Mouse (Mus musculus) MEL (cell line): Measurements from ENCODE around the gene Togaram2. TPM values are rescaled to one million over a fixed set of nuclear protein-coding genes. Genes with fewer than 3 reads are reported as not detected.

Experiments used
- DNase-seq: peaks from one replicate; pipeline ENCODE4 v3.0.0; 2011; ENCODE audit warnings: low read depth, low spot score
- H3K27ac ChIP-seq: 2 replicates; pipeline ENCODE4 v1.5.1; 2012; ENCODE audit warnings: low read depth, mild to moderate bottlenecking, control low read depth, low read length, moderate library complexity; ENCODE audit not compliant: control insufficient read depth
- H3K27me3 ChIP-seq, 2 experiments: fragments of 150-350 bp in 1 of 2; sonication (generic) in 1 of 2; 2 replicates each; pipeline ENCODE4 v1.6.1; 2012; ENCODE audit warnings: low read length in 2 of 2, mild to moderate bottlenecking in 2 of 2, improper control_type of control experiment in 1 of 2, moderate library complexity in 1 of 2; ENCODE audit not compliant: insufficient read depth in 2 of 2, control insufficient read depth in 1 of 2
- H3K36me3 ChIP-seq, 2 experiments: 2 replicates each; pipeline ENCODE4 v1.6.1; 2012 to 2014; ENCODE audit warnings: low read length in 2 of 2, improper control_type of control experiment in 1 of 2, inconsistent platforms in 1 of 2, mild to moderate bottlenecking in 1 of 2; ENCODE audit not compliant: insufficient read depth in 2 of 2, control insufficient read depth in 1 of 2
- H3K4me1 ChIP-seq, 2 experiments: fragments of 150-350 bp in 1 of 2; sonication (generic) in 1 of 2; 2 replicates each; pipeline ENCODE4 v1.6.1; 2012; ENCODE audit warnings: low read length in 2 of 2, improper control_type of control experiment in 1 of 2, mild to moderate bottlenecking in 1 of 2; ENCODE audit not compliant: insufficient read depth in 2 of 2, control insufficient read depth in 1 of 2
- H3K4me3 ChIP-seq, 2 experiments: fragments of 150-350 bp in 1 of 2; sonication (generic) in 1 of 2; 2 replicates each; pipeline ENCODE4 v1.5.1; 2012; ENCODE audit warnings: low read depth in 2 of 2, low read length in 2 of 2, mild to moderate bottlenecking in 2 of 2, moderate library complexity in 2 of 2, control low read depth in 1 of 2, improper control_type of control experiment in 1 of 2; ENCODE audit not compliant: control insufficient read depth in 1 of 2, insufficient read depth in 1 of 2
- H3K79me2 ChIP-seq: 2 replicates; pipeline ENCODE4 v1.6.1; 2012; ENCODE audit warnings: mild to moderate bottlenecking, low read length, moderate library complexity; ENCODE audit not compliant: control insufficient read depth, poor library complexity, insufficient read depth
- H3K9ac ChIP-seq: 2 replicates; pipeline ENCODE4 v1.6.1; 2012; ENCODE audit warnings: low read depth, mild to moderate bottlenecking, control low read depth, low read length, moderate library complexity; ENCODE audit not compliant: control insufficient read depth, poor library complexity, severe bottlenecking
- H3K9me3 ChIP-seq: fragments of 150-350 bp; sonication (generic); replicated peaks from 2 replicates; pipeline ENCODE4 v1.6.1; 2012; ENCODE audit warnings: mild to moderate bottlenecking, low read length, improper control_type of control experiment, moderate library complexity; ENCODE audit not compliant: insufficient read depth
- CHD2 ChIP-seq: IDR thresholded peaks from 2 replicates; pipeline ENCODE4 v1.6.1; 2011; ENCODE audit warnings: low read length, improper control_type of control experiment
- EP300 ChIP-seq, 2 experiments: IDR thresholded peaks; 2 replicates each; pipeline ENCODE4 v1.6.1; 2011; ENCODE audit warnings: improper control_type of control experiment in 2 of 2, low read length in 2 of 2, low read depth in 1 of 2, mild to moderate bottlenecking in 1 of 2
- KAT2A ChIP-seq: conservative IDR thresholded peaks from 2 replicates; pipeline ENCODE4 v1.6.1; 2012; ENCODE audit warnings: low read depth, low read length, improper control_type of control experiment, inconsistent platforms
- MAZ ChIP-seq: IDR thresholded peaks from 2 replicates; pipeline ENCODE4 v1.6.1; 2012; ENCODE audit warnings: low read depth, mild to moderate bottlenecking, inconsistent platforms, low read length, improper control_type of control experiment
- MXI1 ChIP-seq: IDR thresholded peaks from 2 replicates; pipeline ENCODE4 v1.6.1; 2011; ENCODE audit warnings: mild to moderate bottlenecking, low read depth, low read length, improper control_type of control experiment
- MYB ChIP-seq: IDR thresholded peaks from 2 replicates; pipeline ENCODE4 v1.6.1; 2011; ENCODE audit warnings: mild to moderate bottlenecking, low read depth, low read length, improper control_type of control experiment
- NRF1 ChIP-seq: IDR thresholded peaks from 2 replicates; pipeline ENCODE4 v1.6.1; 2014; ENCODE audit warnings: low read depth, mild to moderate bottlenecking, inconsistent platforms, low read length, improper control_type of control experiment, moderate library complexity; ENCODE audit not compliant: poor library complexity, insufficient read depth, severe bottlenecking
- POLR2AphosphoS2 ChIP-seq: IDR thresholded peaks from 2 replicates; pipeline ENCODE4 v1.6.1; 2011; ENCODE audit warnings: low read length, improper control_type of control experiment
- POLR2AphosphoS5 ChIP-seq: IDR thresholded peaks from 2 replicates; pipeline ENCODE4 v1.6.1; 2012; ENCODE audit warnings: low read depth, borderline replicate concordance, mild to moderate bottlenecking, inconsistent platforms, low read length, moderate library complexity, mixed read lengths
- SIN3A ChIP-seq: IDR thresholded peaks from 2 replicates; pipeline ENCODE4 v1.6.1; 2012; ENCODE audit warnings: low read length, improper control_type of control experiment, inconsistent platforms
- SMC3 ChIP-seq: IDR thresholded peaks from 2 replicates; pipeline ENCODE4 v1.6.1; 2011; ENCODE audit warnings: low read depth, low read length, improper control_type of control experiment
- TBP ChIP-seq: IDR thresholded peaks from 2 replicates; pipeline ENCODE4 v1.8.0; 2011; ENCODE audit warnings: low read depth, low read length, improper control_type of control experiment
- USF1 ChIP-seq: IDR thresholded peaks from 2 replicates; pipeline ENCODE4 v1.6.1; 2014; ENCODE audit warnings: low read depth, mild to moderate bottlenecking, inconsistent platforms, low read length, improper control_type of control experiment, moderate library complexity
- USF2 ChIP-seq, 2 experiments: IDR thresholded peaks; 2 replicates each; pipeline ENCODE4 v1.6.1; 2011 to 2012; ENCODE audit warnings: improper control_type of control experiment in 2 of 2, low read length in 2 of 2, borderline replicate concordance in 1 of 2, inconsistent platforms in 1 of 2, low read depth in 1 of 2, mild to moderate bottlenecking in 1 of 2; ENCODE audit not compliant: insufficient read depth in 1 of 2
- polyA plus RNA-seq, 2 experiments: library from polyadenylated mRNA; stranded (reverse) in 1 of 2; unstranded in 1 of 2; fragments of >175 nt in 1 of 2; fragments of >200 nt in 1 of 2; gene quantifications; 2 replicates each; pipeline versions ENCODE4 v1.2.1 to v1.2.4; 2012; ENCODE audit warnings: low replicate concordance in 2 of 2, low read depth in 1 of 2; ENCODE audit not compliant: insufficient read length in 2 of 2, insufficient read depth in 1 of 2, missing spikeins in 1 of 2
- total RNA-seq: library from RNA; depleted of rRNA; stranded (reverse); fragments of 300-350 nt; gene quantifications from 2 replicates; pipeline ENCODE4 v1.2.3, GENCODE M21; 2012

Togaram2 gene
- total and polyA plus RNA-seq, 3 experiments, result not detected

GRCm38 (mm10) chr17:71717881-71718625, 45.0 kb downstream of the Togaram2 start:
- Histone ChIP-seq H3K79me2 (no peaks in the 10 kb centered on the region), H3K36me3 (no peaks in the 10 kb centered on the region)
- TF ChIP-seq MXI1, result no peak

GRCm38 (mm10) chr17:71720434-71720833, 47.4 kb downstream of the Togaram2 start:
- Histone ChIP-seq H3K79me2 (no peaks in the 10 kb centered on the region), H3K36me3 (no peaks in the 10 kb centered on the region), H3K27me3 (no peaks in the 10 kb centered on the region), H3K9ac (no peak overlapping the region), H3K4me3 (no peak overlapping the region), H3K9me3 (no peaks in the 10 kb centered on the region), H3K4me1 (no peaks in the 10 kb centered on the region), H3K27ac (no peak overlapping the region)
- no peak for DNase-seq
- TF ChIP-seq SIN3A (no peak), KAT2A (no peak), MYB (no peak), POLR2AphosphoS2 (no peak), MAZ (no peak), TBP (no peak), EP300 (IDR thresholded peaks at IDR 0.05; ENCODE audit: low read depth in 1 of 2, low read length in 2 of 2) (no peak), USF2 (IDR thresholded peaks at IDR 0.05; ENCODE audit: borderline replicate concordance in 1 of 2, insufficient read depth in 1 of 2, low read depth in 1 of 2, low read length in 2 of 2) (no peak), CHD2 (no peak), POLR2AphosphoS5 (no peak)

More at GRCm38 (mm10) chr17:71717881-71718625, 45.0 kb downstream of the Togaram2 start:
- Histone ChIP-seq H3K4me1 (no peaks in the 10 kb centered on the region), H3K9me3 (no peaks in the 10 kb centered on the region), H3K27ac (no peak overlapping the region), H3K27me3 (no peaks in the 10 kb centered on the region), H3K9ac (no peak overlapping the region), H3K4me3 (no peak overlapping the region)
- no peak for DNase-seq

GRCm38 (mm10) chr17:71721019-71721418, 48.0 kb downstream of the Togaram2 start:
- Histone ChIP-seq H3K36me3 (no peaks in the 10 kb centered on the region), H3K27me3 (no peaks in the 10 kb centered on the region), H3K4me3 (no peak overlapping the region), H3K9ac (no peak overlapping the region), H3K27ac (no peak overlapping the region), H3K9me3 (no peaks in the 10 kb centered on the region), H3K79me2 (no peaks in the 10 kb centered on the region), H3K4me1 (no peaks in the 10 kb centered on the region)
- DNase-seq, result no peak
- TF ChIP-seq USF1 (no peak), SIN3A (no peak), SMC3 (no peak), NRF1 (no peak), EP300 (IDR thresholded peaks at IDR 0.05; ENCODE audit: low read depth in 1 of 2, low read length in 2 of 2) (no peak)
